Mouse (Mus musculus) embryo, embryonic 10.5 days (tissue): ENCODE measurements at regions not wholly inside any gene's neighbourhood (a gene's known extent, or its start where the extent isn't known, plus 50 kb on each side); places are given as distances from the start of the nearest gene placed in this dataset.

Source experiments
- DNase-seq: peaks from one replicate; pipeline ENCODE4 v3.0.0-alpha.2; 2015; ENCODE audit warnings: low spot score

DNA sequence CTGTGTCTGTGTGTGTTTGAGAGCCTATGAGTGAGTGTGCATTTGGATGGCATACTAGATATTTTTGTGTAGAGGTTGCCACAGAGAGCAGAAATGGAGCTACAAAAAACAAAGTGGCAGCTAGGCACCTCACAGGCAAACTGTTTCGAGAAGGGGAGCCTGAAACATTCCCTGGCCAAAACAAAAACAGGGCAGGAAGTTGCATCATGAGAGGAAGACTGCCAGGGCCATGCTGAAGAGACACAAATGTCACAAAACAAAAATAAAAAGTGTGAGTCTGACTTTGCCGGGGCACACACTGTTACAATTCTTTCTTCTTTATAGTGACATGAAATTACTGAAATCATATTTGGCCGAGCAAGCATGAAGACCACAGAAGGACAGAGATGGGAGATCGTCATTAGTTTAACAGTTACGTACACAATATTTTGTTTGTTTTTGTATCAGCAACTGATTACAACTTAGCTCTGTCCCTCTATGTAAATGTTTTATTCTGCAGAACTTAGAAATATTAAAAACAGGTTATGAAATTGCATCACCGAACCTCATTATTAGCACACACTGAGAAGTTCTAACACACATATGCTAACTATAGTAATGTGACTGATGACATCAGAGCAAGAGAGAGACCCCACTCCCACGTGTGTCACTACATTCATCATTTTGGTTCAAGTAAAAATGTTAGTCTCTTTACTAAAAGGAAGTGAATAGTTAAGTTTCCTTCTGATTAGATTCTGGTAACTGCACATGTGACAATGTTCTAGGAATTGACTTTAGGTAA, 77.3 kb upstream of the Mkln1 start:
- DNase-seq: no peak

DNA sequence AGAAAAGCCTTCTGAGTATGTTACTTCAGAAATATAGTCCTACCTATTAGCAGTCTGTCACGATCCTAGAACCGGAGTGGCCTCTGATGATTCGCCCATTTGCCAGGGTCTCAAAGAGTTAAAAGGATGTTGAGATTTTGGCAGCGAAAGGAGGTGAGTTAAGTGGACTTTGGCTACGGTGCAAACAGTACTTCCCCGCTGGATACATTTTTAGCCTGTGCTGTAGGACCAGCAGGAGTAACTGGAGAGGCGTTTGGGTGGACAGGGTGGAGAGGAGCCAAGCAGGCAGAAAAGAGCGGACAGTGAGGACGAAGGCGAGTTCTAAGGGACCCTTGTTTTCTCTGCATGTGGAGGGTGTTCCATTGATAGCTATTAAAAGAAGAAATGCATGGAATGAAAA, 76.6 kb upstream of the Mkln1 start:
- no peak for DNase-seq

DNA sequence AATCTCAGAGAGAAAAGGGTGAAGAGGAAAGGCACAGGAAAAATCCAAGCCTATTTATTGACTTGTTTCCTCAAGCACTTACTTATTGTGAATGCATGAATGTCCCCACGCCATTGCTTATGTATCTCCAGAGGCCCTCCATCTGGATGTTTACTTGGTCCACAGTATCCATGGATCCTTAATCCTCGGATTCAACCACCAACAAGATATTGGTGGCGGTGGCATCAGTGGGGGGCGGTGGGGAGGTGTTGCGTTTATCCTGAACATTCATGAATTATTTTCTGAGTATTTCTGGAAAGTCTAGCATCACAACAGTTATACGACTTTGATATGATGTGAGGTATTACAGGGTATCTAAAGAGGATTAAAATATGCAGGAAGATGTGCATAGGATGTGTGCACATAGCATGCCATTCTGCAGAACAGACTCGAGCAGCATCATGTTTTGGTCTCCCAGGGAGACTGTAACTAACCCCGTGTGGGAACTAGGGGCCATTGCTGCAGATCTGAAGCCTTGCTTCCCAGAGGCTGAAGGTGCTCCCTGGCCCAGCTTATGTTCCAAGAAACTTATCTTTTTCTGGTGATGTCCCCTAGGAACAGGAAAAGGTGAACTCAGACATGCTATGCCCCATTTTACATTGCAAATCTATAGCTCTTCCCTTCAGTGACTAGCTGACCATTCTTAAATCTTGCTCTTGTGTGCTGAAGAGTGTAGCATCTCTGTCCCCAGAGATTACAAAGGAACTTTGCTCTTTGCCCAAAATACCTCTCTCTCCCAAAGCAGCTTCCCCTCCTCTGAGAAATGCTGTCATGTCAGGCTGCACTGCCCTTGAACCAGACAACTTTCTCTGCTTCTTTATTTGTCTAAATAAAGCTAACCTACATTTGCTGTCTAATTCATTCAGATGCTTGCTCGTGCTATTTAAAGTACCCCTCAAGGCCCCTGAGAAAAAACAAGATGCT, 75.0 kb upstream of the Mkln1 start:
- no peak for DNase-seq

DNA sequence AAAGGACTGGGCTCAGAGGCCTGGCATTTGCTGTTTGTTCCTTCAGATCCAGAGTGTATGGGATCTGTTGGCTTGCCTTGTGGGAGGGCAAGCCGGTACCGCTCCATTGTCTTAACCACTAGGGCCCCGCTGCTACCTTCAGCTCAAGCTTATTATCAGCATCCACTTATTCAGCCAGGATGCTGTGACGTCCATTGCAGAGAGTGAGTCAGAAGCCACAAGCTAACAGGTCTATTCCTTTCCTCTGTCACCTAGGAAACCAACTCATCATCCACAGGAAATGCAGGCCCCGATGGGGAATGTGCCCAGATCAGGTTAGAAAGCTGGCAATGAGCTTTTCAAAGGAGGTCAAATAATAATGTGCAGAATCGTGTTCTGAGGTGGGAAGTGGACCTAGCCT, 73.8 kb upstream of the Mkln1 start:
- no peak for DNase-seq

DNA sequence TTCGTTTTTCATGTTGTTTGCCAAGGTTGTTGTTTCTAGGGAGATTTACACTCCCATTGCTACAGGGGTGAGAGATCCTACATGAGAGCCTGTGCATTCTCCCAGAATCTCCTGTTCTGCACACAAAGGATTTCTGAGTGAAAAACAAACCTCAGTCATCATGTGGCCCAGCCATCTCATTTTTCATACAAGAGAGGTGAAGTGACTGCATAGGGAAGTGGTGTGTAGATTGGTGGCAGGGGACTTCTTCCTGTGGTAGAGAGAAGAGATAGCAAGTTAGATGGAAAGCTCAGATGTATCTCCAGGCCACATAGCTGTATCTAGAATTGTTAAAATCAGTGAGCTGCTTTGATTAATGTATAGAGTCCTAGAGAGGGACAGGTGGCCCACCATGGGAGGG, 72.9 kb upstream of the Mkln1 start:
- DNase-seq: no peak

DNA sequence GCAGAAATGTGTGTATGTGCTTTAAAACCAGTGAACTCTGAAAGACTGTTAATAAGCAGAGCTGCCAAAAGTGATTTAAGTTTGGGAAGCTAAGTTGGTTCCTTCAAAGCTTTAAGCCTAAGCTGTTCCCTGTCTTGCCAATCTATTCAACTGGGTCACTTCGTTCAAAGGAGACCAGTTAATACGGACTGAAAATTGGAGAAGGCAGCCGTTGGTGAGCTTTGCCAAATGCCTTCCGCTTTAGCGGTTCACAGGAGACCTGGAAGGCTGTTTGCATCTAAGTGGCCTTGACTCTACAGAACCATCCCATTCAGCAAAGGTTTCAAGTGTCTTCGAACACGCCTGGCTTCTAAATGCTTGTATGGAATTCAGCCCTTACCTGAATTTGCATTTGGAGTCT, 68.2 kb upstream of the Mkln1 start:
- DNase-seq: no peak

DNA sequence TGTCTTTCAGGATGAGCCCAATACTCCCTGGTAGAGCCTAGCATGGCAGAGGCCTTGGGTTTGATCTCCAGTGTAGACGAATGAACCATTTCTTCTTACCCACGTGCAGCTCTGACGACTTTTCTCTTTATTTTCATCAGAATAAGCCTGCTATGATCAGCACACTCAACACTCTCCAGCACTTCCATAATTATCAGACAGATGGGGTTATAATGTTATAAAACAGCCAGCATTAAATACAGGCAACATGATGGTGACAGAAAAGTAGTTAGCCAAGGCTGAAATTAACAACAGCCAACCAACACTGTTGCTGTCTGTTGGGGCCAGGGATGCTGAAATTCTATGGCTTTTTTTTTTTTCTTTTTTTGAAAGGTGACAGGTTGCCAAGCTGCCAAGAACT, 67.7 kb upstream of the Mkln1 start:
- DNase-seq: no peak

DNA sequence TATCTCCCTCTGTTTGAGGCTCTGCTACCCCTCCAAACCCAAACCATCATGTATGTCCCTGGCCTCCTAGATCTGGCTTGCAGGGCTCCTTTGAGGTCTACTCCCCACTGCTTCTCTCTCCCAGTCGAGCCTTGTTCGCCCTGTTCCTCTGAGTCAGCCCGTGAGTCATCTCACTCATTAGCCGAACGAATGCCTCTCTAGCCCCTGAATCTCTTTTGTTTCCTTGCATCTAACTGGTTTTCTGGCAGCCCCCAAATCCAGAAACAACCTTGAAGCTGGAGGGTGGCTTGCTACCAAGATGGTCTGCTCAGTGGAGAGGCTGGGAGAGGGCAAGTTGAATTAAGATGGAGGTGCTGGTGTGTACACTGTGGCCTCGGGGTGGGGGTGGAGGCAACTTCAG, 66.3 kb upstream of the Mkln1 start:
- DNase-seq: no peak

DNA sequence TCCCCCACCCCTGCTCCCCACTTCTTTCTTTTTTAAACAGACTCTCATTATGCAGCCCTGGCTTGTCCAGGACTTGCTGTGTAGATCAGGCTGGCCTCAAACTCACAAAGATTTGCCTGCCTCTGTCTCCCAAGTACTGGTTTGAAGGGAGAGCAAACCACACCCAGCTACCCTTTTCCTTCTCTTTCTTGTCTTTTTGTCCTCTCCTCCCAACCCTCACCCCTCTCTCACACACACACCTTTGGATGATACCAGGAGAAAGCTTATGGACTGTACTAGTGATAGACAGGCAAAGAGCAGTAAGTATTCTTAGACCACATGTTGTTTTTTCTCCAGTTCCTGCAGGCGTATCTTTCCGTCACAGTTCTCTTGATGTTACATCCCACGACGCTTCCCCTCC, 65.8 kb upstream of the Mkln1 start:
- no peak for DNase-seq

DNA sequence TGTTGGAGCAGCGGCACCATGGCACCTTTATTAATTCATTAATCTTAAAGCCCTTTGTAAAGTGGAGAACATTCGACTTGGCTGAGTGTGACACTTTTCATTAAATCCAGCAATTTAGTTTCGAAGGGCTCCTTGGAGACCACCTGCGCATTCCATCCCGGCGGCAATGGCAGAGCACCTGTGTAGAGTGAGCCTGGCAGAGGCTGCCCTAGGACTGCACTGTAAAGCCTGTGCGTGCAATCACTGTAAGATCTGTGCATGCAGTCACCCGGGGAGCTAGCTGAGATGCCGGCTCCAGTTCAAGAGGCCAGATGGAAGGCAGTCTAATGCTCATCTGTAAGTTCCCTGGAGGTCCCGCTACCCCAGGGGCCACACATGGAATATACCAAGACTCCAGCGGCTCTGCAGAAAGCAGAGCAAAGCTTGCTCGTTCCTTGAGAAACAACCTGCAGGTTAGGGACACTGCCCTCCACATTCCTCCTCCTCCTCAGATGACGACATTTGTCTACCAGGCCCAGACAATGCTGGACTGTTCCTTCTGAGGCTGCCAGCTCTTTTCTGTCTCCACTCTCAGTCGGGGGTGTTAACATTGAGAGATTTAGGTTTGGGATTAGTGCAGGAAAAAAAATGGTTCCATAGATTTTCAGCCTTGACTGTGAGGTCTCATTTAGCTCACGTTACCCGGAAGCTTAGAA, 65.2 kb upstream of the Mkln1 start:
- DNase-seq: peak; percentile 8

DNA sequence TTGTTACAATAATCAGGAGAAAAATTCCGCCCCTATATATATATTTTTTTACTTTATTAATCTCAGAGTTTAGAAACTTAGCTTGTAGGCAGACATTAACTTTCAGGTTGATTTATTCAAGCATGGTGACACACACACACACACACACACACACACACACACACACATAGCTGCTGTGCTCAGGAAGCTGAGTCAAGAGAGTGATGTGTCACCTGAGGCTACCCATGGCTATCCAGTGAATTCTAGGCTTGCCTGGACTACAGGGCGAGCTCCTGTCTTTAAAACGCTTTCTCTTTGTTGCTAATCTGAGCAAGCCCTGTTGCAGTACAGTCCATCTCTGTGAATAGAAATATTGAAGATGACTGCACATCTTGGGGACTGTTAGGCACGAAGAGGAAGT, 64.4 kb upstream of the Mkln1 start:
- DNase-seq: no peak

DNA sequence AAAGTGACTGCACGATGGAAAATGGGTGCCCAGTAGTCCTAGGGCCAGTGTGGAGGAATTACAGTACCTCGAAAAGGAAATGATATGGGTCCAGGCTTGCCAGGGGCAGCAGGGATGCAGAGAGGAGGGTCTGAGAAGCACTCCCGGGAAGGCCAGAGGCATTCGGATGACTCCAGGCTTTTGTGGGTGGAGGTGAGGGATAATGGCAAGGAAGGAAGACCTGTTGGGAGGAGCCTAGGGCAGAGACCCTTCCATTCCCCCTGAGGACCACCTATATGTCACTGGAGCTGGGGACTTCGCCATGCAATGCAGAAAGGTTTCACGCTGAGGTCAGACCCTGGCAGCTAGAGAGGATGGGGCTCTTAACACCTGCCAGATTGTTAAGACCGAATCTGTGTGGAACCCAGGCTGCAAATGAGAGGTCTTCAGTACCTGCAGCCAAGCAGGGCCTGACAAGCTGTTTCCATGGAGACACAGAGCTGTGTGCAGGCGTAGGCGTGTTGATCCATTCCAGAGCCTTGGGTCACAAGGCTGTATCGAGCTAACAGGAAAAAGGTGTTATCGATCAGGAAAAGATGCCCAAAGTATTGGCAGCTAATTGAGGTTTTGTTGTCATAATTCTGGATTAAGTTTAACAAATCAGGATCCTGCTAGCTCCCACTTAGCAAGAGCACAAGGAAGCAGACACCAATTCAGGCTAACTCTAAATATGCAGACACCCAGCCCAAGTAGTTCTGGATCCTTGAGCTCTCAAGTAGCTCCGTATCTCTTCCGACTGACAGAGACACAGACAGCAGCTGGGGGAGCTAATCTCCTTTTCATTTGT, 59.2 kb upstream of the Mkln1 start:
- no peak for DNase-seq

DNA sequence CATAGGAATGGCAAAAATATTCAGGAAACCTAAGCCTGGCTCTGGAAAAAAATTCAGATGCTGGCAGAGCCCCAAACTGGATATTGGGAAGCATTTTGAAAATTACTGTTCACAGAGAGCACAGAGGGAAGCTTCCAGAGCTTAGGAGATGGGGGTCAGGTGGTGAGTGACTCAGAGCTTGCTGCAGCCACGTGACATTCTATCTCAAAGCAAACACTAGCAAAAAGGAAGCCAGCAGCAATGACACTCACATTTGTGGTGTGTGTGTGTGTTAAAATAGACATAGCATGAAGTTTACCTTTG, 58.6 kb upstream of the Mkln1 start:
- no peak for DNase-seq

DNA sequence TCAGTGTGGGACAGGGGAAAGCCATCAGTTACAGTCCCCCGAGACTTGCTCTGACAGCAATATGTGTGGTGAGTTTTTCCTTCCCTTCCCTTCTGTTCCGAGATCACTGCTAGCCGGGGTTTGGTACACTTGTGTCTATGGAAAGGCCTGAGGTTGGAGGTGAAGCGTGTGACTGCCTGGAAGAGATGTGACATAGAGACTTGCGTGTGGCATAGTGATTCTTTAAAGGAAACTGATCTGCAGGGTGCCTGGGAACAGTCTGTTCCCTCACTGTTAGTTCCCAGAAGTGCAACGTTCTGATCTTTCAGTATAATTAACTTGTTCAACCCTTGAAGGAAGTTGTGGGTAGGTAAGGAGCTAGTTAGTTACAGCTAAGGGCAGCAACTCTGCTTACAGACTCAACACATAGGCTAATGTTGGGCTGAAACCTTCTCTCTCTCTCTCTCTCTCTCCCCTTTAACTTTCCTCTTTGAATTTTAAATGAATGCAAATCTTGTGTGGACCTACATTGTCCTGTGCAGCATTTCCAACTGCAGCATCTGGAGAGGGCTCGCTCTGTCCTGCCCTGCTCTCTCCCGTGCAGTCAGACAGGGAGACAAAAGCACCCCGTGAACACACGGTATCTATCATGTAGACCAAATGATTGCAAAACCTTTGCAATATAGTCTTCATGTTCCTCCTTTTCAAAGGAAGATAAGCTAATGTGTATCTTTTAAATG, 53.0 kb upstream of the Mkln1 start:
- no peak for DNase-seq

DNA sequence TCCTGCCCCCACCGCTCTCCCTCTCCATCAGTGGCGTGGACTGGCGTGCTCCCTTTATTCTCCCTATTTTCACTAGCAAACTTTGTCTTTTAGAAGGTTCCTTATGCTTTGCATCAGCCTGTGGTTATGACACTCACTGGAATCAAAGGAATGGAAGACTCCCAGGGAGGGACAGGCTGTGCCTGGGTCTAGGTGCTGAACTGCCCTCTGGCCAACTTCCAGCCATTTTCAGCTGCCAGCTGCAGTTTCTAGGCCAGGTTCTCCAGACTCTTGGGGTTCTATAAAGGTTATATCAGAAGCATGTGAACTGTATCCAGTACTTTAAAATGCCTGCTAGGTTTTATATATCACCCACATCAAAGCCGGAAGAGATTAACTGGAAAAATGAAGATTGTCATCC, 50.2 kb upstream of the Mkln1 start:
- DNase-seq: no peak
